Mouse (Mus musculus) lung, postnatal 0 days (tissue): ENCODE measurements around the gene Strip1.

ENCODE experiments used
- CTCF ChIP-seq: IDR thresholded peaks from 2 replicates; pipeline ENCODE4 v1.5.1; 2016; ENCODE audit warnings: antibody characterized with exemption, mild to moderate bottlenecking
- EP300 ChIP-seq: IDR thresholded peaks from 2 replicates; pipeline ENCODE4 v1.6.1; 2016; ENCODE audit warnings: antibody characterized with exemption, mild to moderate bottlenecking, control low read depth

GRCm38 (mm10) chr3:107626751-107627150 is 4.7 kb downstream of the Strip1 start:
- TF ChIP-seq EP300, result no peak
- TF ChIP-seq CTCF, result no peak
